Mouse (Mus musculus) ES-Bruce4 (cell line): ENCODE results near the gene Lamtor3.

Experiments used
- CTCF ChIP-seq: IDR thresholded peaks from one replicate; pipeline ENCODE4 v1.8.1; 2011; ENCODE audit warnings: low read depth, low read length
- EP300 ChIP-seq: IDR thresholded peaks from 2 replicates; pipeline ENCODE4 v1.6.1; 2011; ENCODE audit warnings: low read depth, low read length; ENCODE audit not compliant: insufficient read depth
- POLR2A ChIP-seq: IDR thresholded peaks from one replicate; pipeline ENCODE4 v1.8.1; 2011; ENCODE audit warnings: low read length; ENCODE audit not compliant: insufficient read depth

DNA sequence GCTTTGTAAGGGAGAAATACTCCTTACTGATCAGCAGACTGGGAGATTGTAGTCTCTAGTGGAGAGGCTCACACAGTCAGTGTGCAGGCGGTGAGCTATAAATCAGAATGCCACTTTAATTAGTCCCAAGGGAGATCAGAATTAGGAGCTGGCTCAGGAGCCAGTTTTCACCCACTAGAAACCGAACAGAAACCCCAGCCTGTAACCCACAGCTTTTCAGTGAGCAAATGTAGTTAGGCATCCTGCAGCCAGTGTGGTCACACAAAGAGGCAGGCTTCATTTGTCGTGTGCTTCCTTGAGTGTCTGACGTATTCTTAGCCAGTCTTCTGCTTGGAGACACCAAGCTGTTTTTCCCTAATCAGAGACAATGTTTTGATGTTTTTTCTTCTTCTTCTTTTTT, 21.9 kb upstream of the Lamtor3 start:
- TF ChIP-seq CTCF (no peak), EP300 (no peak), POLR2A (no peak)
